Mouse (Mus musculus) spleen, postnatal 10 days (tissue): ENCODE results near the gene Pcp2.
"Not testable (repeated sequence)": the region's sequence is repeated elsewhere in the genome, so short reads cannot be mapped to it uniquely, and the experiment has no call there.

ENCODE experiments used
- DNase-seq, 2 experiments: peaks; one replicate each; pipeline ENCODE4 v3.0.0; 2021 to 2022; ENCODE audit warnings: low spot score in 2 of 2

The Pcp2 gene

DNA sequence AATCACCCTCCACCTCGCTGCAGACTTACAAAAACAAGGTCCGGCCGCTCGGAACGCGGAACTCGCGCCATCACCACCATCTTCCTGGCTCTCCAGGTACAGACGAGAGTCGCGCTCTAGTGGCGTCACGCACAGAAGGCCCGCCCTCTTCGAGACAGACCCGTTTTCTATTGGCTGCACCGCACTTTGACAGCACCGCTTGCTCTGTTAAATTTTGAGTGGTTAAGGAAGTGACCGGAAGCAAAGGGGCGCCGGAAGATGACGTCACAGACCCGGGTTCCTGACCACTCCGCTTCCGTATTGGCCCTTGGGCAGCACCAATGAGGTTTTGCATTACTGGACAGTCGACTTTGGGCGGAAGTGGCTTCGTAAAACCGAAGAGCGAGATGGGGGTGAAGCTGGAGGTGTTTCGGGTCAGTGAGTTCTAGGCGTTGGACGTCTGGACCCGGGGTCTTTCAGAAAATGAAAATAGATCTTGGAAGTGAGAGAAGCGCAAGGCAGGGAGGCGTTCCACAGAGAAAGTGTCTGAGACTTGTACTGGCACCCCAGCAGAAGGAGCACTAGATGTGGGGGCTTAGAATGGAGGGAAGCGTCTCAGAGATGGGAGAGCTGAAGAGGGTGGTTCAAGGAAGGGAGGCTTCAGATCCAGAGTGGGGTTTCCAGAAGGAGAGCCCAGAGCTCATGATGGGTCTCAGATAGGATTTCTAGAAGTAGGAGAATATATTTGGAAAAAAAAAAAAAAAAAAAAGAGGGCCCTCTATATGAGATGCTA, 4.0 kb downstream of the Pcp2 start, which contains the start of the genes Xab2 and Pet100:
TSS of gene Xab2 (minus strand) at position 118 of the 772 bp plus-strand sequence.
TSS of gene Pet100 (plus strand) at position 350 of the 772 bp plus-strand sequence.
- DNase-seq: peak; percentile 97 to 98

GRCm38 (mm10) chr8:3609816-3610150, 15.6 kb downstream of the Pcp2 start:
- no peak for DNase-seq

DNA sequence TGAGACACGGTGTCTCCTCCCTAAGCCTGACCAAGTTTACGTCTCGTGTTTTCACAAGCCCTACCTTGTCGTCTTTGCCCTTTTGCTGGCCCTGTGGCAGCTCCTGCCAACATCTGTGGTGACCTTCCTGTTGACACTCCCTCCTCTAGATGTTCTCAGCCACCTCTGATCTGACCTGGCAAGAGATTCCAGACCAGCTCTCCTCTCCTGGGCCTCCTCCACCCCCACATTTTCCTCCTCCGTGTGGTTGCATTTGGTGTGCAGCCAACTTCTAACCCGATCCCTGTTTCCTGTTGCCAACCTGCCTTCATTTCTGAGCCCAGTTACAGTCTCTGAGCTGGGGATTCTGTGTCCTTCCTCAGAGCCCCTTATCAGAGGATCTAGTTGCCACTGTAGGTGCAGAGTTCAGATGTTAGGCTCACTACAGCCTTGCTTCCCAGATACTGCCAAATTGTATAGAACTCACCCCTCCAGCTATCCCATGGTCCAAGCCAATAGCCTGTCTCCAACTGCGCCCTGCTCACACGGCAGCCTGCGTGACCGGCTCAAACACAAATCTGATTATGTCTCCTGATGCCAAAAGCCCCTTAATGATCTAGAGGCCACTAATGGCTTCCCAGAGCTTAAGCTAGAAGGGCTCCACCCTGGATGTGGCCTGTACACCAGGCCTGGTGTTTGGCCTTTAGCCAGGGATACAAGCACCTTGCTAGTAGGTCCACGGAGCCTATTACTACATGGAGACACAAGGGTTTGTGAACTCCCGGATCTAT, 16.1 kb downstream of the Pcp2 start:
- DNase-seq: no peak

- DNase-seq: no peak
Observed at GRCm38 (mm10) chr8:3607822-3608221, 17.5 kb downstream of the Pcp2 start.

DNA sequence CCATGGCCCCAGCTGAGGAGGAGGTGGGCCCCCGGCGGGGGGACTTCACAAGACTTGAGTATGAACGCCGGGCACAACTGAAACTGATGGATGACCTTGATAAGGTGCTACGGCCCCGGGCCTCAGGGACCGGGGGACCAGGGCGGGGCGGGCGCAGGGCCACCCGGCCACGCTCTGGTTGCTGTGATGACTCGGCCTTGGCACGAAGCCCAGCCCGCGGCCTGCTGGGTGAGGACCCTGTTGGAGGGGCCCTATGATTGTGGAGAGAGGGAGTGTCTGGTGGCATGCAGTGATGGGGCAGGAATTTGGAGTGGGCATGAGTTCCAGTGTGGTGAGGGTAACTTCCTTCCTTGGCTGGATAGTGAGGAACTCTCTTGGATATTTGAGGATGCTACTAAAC, 18.8 kb downstream of the Pcp2 start:
- DNase-seq: no peak

- no peak for DNase-seq
Observed at GRCm38 (mm10) chr8:3603439-3603838, 21.9 kb downstream of the Pcp2 start.

GRCm38 (mm10) chr8:3600401-3600800, 24.9 kb downstream of the Pcp2 start:
- DNase-seq: no peak

DNA sequence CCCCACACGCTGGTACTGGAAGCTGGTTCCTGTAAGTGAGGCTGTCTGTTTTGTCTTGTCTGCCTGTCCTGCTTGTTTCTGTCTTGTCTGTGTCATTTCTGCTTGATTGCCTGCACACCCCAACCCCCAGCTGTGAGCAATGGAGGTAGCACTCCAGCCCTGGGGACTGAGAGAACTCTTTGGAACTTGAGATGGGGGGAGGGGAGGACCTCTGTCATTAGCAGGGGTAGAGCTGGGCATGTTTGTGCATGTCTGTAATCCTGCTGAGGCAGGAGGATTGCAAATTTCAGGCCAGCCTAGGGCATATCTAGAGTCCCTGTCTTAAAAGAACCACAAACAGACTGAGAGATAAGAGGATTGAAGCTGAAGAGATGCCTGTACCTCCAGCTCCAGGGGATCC, 26.1 kb downstream of the Pcp2 start:
- no peak for DNase-seq

DNA sequence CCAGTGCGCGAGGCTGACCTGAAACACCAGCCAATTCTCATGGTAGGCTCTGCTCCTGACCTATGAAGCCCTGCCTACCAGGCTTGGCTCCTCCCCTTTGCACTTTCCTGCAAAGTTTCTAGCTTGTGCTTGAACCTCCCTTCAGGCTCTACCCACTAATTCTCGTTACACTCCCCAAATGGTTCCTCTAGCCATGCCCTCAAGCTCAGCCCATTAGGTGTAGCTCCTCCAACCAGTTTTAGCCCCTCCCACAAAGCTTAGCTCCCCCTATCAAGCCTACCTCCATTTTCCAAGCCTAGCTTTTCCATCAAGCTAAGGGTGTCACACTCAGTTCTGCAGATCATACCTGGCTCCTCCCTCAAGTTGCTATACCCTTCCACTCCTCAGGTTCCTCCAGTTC, 27.3 kb downstream of the Pcp2 start:
- no peak for DNase-seq

GRCm38 (mm10) chr8:3594466-3594865, 30.9 kb downstream of the Pcp2 start:
- no peak for DNase-seq

DNA sequence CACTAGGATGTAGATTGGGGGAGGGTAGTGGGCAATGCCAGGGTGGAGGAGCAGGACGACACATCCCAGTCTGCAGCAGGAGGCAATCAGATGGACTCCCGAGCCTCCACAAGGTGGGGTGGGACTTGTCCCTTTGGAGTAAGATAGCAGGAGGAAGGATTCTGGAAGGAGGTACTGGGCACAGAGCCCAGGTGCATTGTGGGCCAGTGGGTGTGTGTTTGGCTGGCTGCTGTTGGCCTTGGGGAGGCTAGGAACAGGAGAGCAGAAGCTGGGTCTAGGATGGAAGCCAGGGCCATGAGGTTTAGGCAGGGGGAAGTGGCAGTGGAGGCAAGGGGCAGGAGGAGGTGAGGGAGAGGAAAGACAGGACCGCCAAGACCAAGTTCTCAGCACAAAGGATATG, 31.9 kb downstream of the Pcp2 start:
- DNase-seq: no peak

GRCm38 (mm10) chr8:3588258-3588633, 37.1 kb downstream of the Pcp2 start:
- DNase-seq: no peak

- DNase-seq: peak in 1 of 2 experiments; percentile 51
Observed at GRCm38 (mm10) chr8:3587391-3588257, 37.7 kb downstream of the Pcp2 start.

GRCm38 (mm10) chr8:3586993-3587390, 38.4 kb downstream of the Pcp2 start, which contains the start of gene Camsap3:
TSS of gene Camsap3 (plus strand) at chr8:3587293.
- DNase-seq: no peak

DNA sequence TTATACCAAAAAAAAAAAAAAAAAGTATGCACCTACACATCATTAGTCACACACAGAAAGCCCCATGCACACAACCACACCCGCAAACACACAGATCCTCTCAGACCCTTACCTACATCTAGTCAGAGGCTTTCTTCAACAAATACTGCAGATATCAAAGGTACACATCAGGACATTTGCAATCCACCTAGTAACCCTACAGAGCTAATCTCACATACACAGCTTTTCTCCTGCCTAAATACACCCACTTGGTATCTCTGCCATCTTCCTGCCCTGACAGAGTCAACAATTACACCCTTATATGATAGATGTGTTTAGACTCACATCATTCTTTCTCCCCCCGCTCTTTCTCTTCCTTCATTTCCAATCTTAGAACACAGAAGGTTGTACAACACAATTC, 38.9 kb downstream of the Pcp2 start:
- DNase-seq: no peak

GRCm38 (mm10) chr8:3581961-3582360, 43.4 kb downstream of the Pcp2 start:
- not testable (repeated sequence) for DNase-seq

- no peak for DNase-seq
Observed at GRCm38 (mm10) chr8:3579390-3580364, 45.7 kb downstream of the Pcp2 start.

DNA sequence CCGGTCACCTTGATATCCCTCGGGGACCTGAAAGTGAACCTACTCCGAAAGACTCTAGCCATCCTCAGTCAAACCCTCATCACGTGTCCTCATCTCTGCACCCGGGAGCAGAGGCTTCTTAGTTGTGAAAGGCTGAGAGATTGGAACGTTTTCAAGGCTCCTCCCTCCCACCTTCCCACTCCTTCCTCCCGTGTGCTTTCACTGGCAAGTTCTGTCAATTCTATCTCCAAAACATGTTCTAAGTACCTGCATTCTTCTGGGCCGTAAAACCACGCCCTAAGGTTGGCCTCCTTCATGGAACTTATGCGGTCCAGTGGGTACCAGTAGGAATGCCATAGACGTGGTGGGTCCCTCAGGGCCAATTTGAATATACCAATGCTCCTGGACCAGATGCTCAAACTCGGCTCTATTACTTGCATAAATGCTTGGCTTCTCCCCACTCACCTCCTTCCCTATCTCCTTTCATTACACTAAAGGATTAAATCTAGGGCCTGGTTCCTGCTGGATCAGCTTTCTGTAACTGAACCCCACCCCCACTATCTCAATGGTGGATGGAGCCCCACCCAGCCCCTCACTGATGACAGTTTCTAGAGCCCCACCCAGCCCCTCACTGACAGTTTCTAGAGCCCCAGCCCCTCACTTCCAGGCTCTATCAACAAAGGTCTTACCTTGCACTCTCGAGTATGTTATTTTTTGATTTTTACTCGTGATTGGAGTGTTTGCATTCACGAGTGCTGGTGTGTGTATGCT, 49.0 kb downstream of the Pcp2 start:
- DNase-seq: no peak

- no peak for DNase-seq
Observed at GRCm38 (mm10) chr8:3574546-3574945, 50.8 kb downstream of the Pcp2 start.
